Comparison of ENCODE assay signal across 8 mouse cellular contexts in the genomic region with DNA sequence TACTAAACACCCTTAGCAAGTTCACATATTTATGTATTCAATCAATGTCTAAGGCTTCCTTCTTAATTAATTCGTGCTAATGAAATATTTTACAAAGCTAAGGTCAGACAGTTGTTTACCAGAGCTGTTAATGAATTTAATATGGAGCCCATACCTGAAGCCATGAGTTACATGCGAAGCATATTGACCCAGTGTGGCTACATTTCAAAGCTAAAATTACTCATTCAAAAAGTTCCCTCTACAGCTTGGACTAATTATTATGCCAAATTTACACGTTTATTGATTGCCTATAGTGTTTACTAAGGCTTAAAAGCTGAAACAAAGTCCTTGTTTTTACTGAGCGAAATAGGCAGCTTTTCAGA. TPM values are rescaled to one million over a fixed set of nuclear protein-coding genes. Genes with fewer than 3 reads are reported as not detected.
DNase-seq lines count a peak whose midpoint lies in the region; ATAC-seq and TF ChIP-seq lines count a peak whose summit lies in the region.

No protein-coding gene starts in this region.

- no peak overlapping the region; the same call in 1 of the 2 replicates for H3K9ac ChIP-seq in embryonic facial prominence, embryonic 15.5 days
- H3K9ac ChIP-seq in intestine, postnatal 0 days (ENCODE audit: low read depth, low read length): peak overlapping the region; percentile 81; the same call in 1 of the 2 replicates
- H3K9ac ChIP-seq in neural tube, embryonic 13.5 days: peak overlapping the region; percentile 44

- DNase-seq in layer of hippocampus, adult 2 months (ENCODE audit: low spot score in 2 of 2): no peak
- DNase-seq in layer of hippocampus, postnatal 14 days (ENCODE audit: low spot score in 2 of 2): no peak
- DNase-seq in cerebellum, postnatal 36 days: no peak
- no peak for DNase-seq in cerebellum, adult 9-10 months
- DNase-seq in thymus, postnatal 4 days: no peak

- WGBS in embryonic facial prominence, embryonic 15.5 days: 37% methylated on average over 4 of the region's 4 CpGs
- WGBS in intestine, postnatal 0 days: 37% methylated on average over 4 of the region's 4 CpGs
- WGBS in neural tube, embryonic 13.5 days: 48% methylated on average over 4 of the region's 4 CpGs

- peaks cover 13% of the 10 kb centered on the region for H3K4me1 ChIP-seq in embryonic facial prominence, embryonic 15.5 days
- peaks cover 10% of the 10 kb centered on the region; the same call in 1 of the 2 replicates for H3K4me1 ChIP-seq in intestine, postnatal 0 days (replicated peaks; ENCODE audit: control insufficient read depth, insufficient read depth, low read length)
- H3K4me1 ChIP-seq in neural tube, embryonic 13.5 days (replicated peaks): peaks cover 22% of the 10 kb centered on the region

- H3K4me3 ChIP-seq in layer of hippocampus, adult 2 months: peak overlapping the region; percentile 87
- H3K4me3 ChIP-seq in embryonic facial prominence, embryonic 15.5 days (replicated peaks): peak overlapping the region; percentile 98
- peak overlapping the region; percentile 61 for H3K4me3 ChIP-seq in intestine, postnatal 0 days (ENCODE audit: low read depth, low read length)
- H3K4me3 ChIP-seq in neural tube, embryonic 13.5 days: peak overlapping the region; percentile 90

- no peak for ATAC-seq in embryonic facial prominence, embryonic 15.5 days (ENCODE audit: insufficient number of reproducible peaks, low FRiP score, low TSS enrichment, low read depth)
- no peak; the same call in 1 of the 2 replicates for ATAC-seq in intestine, postnatal 0 days
- ATAC-seq in neural tube, embryonic 13.5 days (ENCODE audit: low read depth): peak; percentile 51; the same call in 1 of the 2 replicates

- H3K27me3 ChIP-seq in embryonic facial prominence, embryonic 15.5 days: no peaks in the 10 kb centered on the region
- H3K27me3 ChIP-seq in intestine, postnatal 0 days (replicated peaks; ENCODE audit: control insufficient read depth, insufficient read depth, low read length): no peaks in the 10 kb centered on the region
- no peaks in the 10 kb centered on the region for H3K27me3 ChIP-seq in neural tube, embryonic 13.5 days

- no peak for TF ChIP-seq CTCF in layer of hippocampus, adult 2 months (conservative IDR thresholded peaks at IDR 0.05)
- no peak for TF ChIP-seq CTCF in intestine, postnatal 0 days (IDR thresholded peaks at IDR 0.05; ENCODE audit: low read depth)

- no peaks in the 10 kb centered on the region for H3K9me3 ChIP-seq in embryonic facial prominence, embryonic 15.5 days (replicated peaks)
- no peaks in the 10 kb centered on the region for H3K9me3 ChIP-seq in intestine, postnatal 0 days (ENCODE audit: control insufficient read depth)
- no peaks in the 10 kb centered on the region for H3K9me3 ChIP-seq in neural tube, embryonic 13.5 days

- peak overlapping the region; percentile 90 for H3K27ac ChIP-seq in layer of hippocampus, adult 2 months
- no peak overlapping the region for H3K27ac ChIP-seq in embryonic facial prominence, embryonic 15.5 days (replicated peaks)
- H3K27ac ChIP-seq in intestine, postnatal 0 days (ENCODE audit: low read depth, low read length): peak overlapping the region; percentile 28; the same call in 1 of the 2 replicates
- H3K27ac ChIP-seq in neural tube, embryonic 13.5 days (replicated peaks): no peak overlapping the region

- H3K4me2 ChIP-seq in embryonic facial prominence, embryonic 15.5 days (replicated peaks): peak overlapping the region; percentile 48
- H3K4me2 ChIP-seq in intestine, postnatal 0 days (replicated peaks; ENCODE audit: low read depth): peak overlapping the region; percentile 67
- peak overlapping the region; percentile 52 for H3K4me2 ChIP-seq in neural tube, embryonic 13.5 days

- H3K36me3 ChIP-seq in embryonic facial prominence, embryonic 15.5 days: peaks cover 7% of the 10 kb centered on the region; the same call in 1 of the 2 replicates
- H3K36me3 ChIP-seq in intestine, postnatal 0 days (ENCODE audit: control insufficient read depth, insufficient read depth): peaks cover 7% of the 10 kb centered on the region; the same call in 1 of the 2 replicates
- H3K36me3 ChIP-seq in neural tube, embryonic 13.5 days: peaks cover 8% of the 10 kb centered on the region

RNA-seq across cellular contexts. Expression of a gene that starts 0.4 kb away (rescaled TPM):
- total RNA-seq in layer of hippocampus, adult 2 months (2021): 10 to 100 TPM; 62.0 to 68.9 TPM
- total RNA-seq in layer of hippocampus, postnatal 14 days (2021): 10 to 100 TPM; 74.9 to 79.7 TPM
- polyA plus RNA-seq in embryonic facial prominence, embryonic 15.5 days (2015; fragmentation: Nextera tagmentation; extraction: Ambion mirVana): 75.9 and 77.7 TPM in 2 replicates
- 37.8 and 40.7 TPM in 2 replicates for polyA plus RNA-seq in intestine, postnatal 0 days (2015; fragmentation: Nextera tagmentation; extraction: Ambion mirVana)
- polyA plus RNA-seq in neural tube, embryonic 13.5 days (2015; fragmentation: Nextera tagmentation; extraction: Ambion mirVana): 96.6 and 97.8 TPM in 2 replicates

Comparison
In these comparisons a context has a peak if more than half of its experiments do, and no peak if none do; other contexts are left out.
1. H3K27ac ChIP-seq: peak in layer of hippocampus, adult 2 months (single experiment) and intestine, postnatal 0 days (single experiment); none in embryonic facial prominence, embryonic 15.5 days (single experiment) and neural tube, embryonic 13.5 days (single experiment).
2. Peak in every context shown above with its lines, with median percentiles within 50 percentile points of each other: H3K4me3 ChIP-seq and H3K4me2 ChIP-seq.